Mouse (Mus musculus) MEL-GATA-1-ER (cell line): ENCODE measurements around the gene Gm49510.
"Not testable (repeated sequence)": the region's sequence is repeated elsewhere in the genome, so short reads cannot be mapped to it uniquely, and the experiment has no call there.

ENCODE experiments used
- DNase-seq: peaks from one replicate; pipeline ENCODE4 v3.0.0-alpha.2; 2012; ENCODE audit warnings: low read depth; ENCODE audit errors: extremely low read depth

Gene Gm49510

GRCm38 (mm10) chr15:78877810-78878390 lies 21.6 kb upstream of the Gm49510 start:
- DNase-seq: no peak

- not testable (repeated sequence) for DNase-seq
Observed at GRCm38 (mm10) chr15:78878792-78879516, 20.5 kb upstream of the Gm49510 start.

- DNase-seq: no peak
Observed at GRCm38 (mm10) chr15:78880432-78880831, 19.0 kb upstream of the Gm49510 start.

- DNase-seq: no peak
Observed at GRCm38 (mm10) chr15:78881828-78882227, 17.6 kb upstream of the Gm49510 start.

GRCm38 (mm10) chr15:78889401-78889853 lies 10.0 kb upstream of the Gm49510 start:
- no peak for DNase-seq

GRCm38 (mm10) chr15:78892440-78892839 lies 7.0 kb upstream of the Gm49510 start:
- no peak for DNase-seq

- no peak for DNase-seq
Observed at GRCm38 (mm10) chr15:78894726-78895125, 4.7 kb upstream of the Gm49510 start.

- no peak for DNase-seq
Observed at GRCm38 (mm10) chr15:78895741-78896140, 3.7 kb upstream of the Gm49510 start.

- no peak for DNase-seq
Observed at GRCm38 (mm10) chr15:78896149-78896548, 3.3 kb upstream of the Gm49510 start.

GRCm38 (mm10) chr15:78897488-78897887 lies 2.0 kb upstream of the Gm49510 start:
- no peak for DNase-seq

- no peak for DNase-seq
Observed at GRCm38 (mm10) chr15:78898507-78899001, 913 bp upstream of the Gm49510 start.

GRCm38 (mm10) chr15:78899740-78900584 lies 495 bp downstream of the Gm49510 start, which contains the start of gene Sh3bp1:
TSS of gene Sh3bp1 (plus strand) at chr15:78899768.
- no peak for DNase-seq

GRCm38 (mm10) chr15:78900585-78901421 lies 1.3 kb downstream of the Gm49510 start:
- DNase-seq: no peak

- no peak for DNase-seq
Observed at GRCm38 (mm10) chr15:78901422-78901789, 1.9 kb downstream of the Gm49510 start.

- no peak for DNase-seq
Observed at GRCm38 (mm10) chr15:78903243-78903642, 3.8 kb downstream of the Gm49510 start.

- no peak for DNase-seq
Observed at GRCm38 (mm10) chr15:78908399-78908798, 8.9 kb downstream of the Gm49510 start.

GRCm38 (mm10) chr15:78908982-78909381 lies 9.5 kb downstream of the Gm49510 start:
- no peak for DNase-seq

GRCm38 (mm10) chr15:78912040-78912439 lies 12.6 kb downstream of the Gm49510 start:
- no peak for DNase-seq

GRCm38 (mm10) chr15:78913632-78914090 lies 14.2 kb downstream of the Gm49510 start, which contains the start of gene Pdxp:
TSS of gene Pdxp (plus strand) at chr15:78913919.
- DNase-seq: peak; percentile 96

- DNase-seq: no peak
Observed at GRCm38 (mm10) chr15:78914091-78914822, 14.8 kb downstream of the Gm49510 start.
